Mouse (Mus musculus) olfactory bulb, adult 2 months (tissue): ENCODE results near the gene Sv2b. TPM values are rescaled to one million over a fixed set of nuclear protein-coding genes. Genes with fewer than 3 reads are reported as not detected.

Source experiments
- H3K27ac ChIP-seq: fragments of 200-500 bp; 2 replicates; pipeline ENCODE4 v1.5.1; 2012; ENCODE audit warnings: low read depth, low read length; ENCODE audit not compliant: insufficient read depth
- H3K4me1 ChIP-seq: fragments of 200-500 bp; 2 replicates; pipeline ENCODE4 v1.6.1; 2012; ENCODE audit warnings: low read length; ENCODE audit not compliant: control insufficient read depth, insufficient read depth
- H3K4me3 ChIP-seq: fragments of 200-500 bp; 2 replicates; pipeline ENCODE4 v1.5.1; 2012; ENCODE audit warnings: mild to moderate bottlenecking, low read depth, low read length, moderate library complexity; ENCODE audit not compliant: insufficient read depth
- CTCF ChIP-seq: fragments of 200-500 bp; IDR thresholded peaks from 2 replicates; pipeline ENCODE4 v1.5.1; 2012; ENCODE audit warnings: low read depth, mild to moderate bottlenecking, low read length, moderate library complexity; ENCODE audit not compliant: insufficient read depth
- POLR2A ChIP-seq: fragments of 200-500 bp; IDR thresholded peaks from 2 replicates; pipeline ENCODE4 v1.6.1; 2012; ENCODE audit warnings: mild to moderate bottlenecking, low read depth, low read length, moderate library complexity; ENCODE audit not compliant: insufficient read depth
- WGBS: fragments of 180-500 bp; shearing (Covaris S2); methylation state at CpG from one replicate; pipeline ENCODE4 v1.1.7; 2018; 5-methylcytosine and 5-hydroxymethylcytosine counted together
- polyA plus RNA-seq: library from polyadenylated mRNA; stranded (reverse); fragments of >200 nt; gene quantifications from 2 replicates; pipeline ENCODE4 v1.2.4, GENCODE M21; 2012; ENCODE audit warnings: low replicate concordance; ENCODE audit not compliant: missing spikeins, insufficient read depth, insufficient read length

Sv2b gene
- polyA plus RNA-seq, 1 experiment = not detected

GRCm38 (mm10) chr7:75277847-75278246 is 31.2 kb downstream of the Sv2b start:
- WGBS = 61% methylated on average over 3 of the region's 3 CpGs
- no peak overlapping the region for H3K4me3 ChIP-seq
- peaks cover 2% of the 10 kb centered on the region; the same call in 1 of the 2 replicates for H3K4me1 ChIP-seq
- no peak overlapping the region for H3K27ac ChIP-seq
- no peak for TF ChIP-seq POLR2A
- no peak for TF ChIP-seq CTCF

GRCm38 (mm10) chr7:75276739-75277138 is 32.3 kb downstream of the Sv2b start:
- no peak for TF ChIP-seq CTCF
- TF ChIP-seq POLR2A = no peak
- Histone ChIP-seq H3K4me1 (peaks cover 2% of the 10 kb centered on the region; the same call in 1 of the 2 replicates), H3K27ac (no peak overlapping the region), H3K4me3 (no peak overlapping the region)

GRCm38 (mm10) chr7:75274518-75274917 is 34.5 kb downstream of the Sv2b start:
- Histone ChIP-seq H3K4me1 (no peaks in the 10 kb centered on the region), H3K27ac (no peak overlapping the region), H3K4me3 (no peak overlapping the region)
- no peak for TF ChIP-seq POLR2A
- no peak for TF ChIP-seq CTCF
- 63% methylated on average over 3 of the region's 3 CpGs for whole genome bisulfite sequencing

- 81% methylated on average over 2 of the region's 2 CpGs for WGBS
- Histone ChIP-seq H3K4me1 (no peaks in the 10 kb centered on the region), H3K27ac (no peak overlapping the region), H3K4me3 (no peak overlapping the region)
- no peak for TF ChIP-seq CTCF
- no peak for TF ChIP-seq POLR2A
These were observed 35.4 kb downstream of the Sv2b start for GRCm38 (mm10) chr7:75273633-75274032.

- no peak overlapping the region for H3K27ac ChIP-seq
- H3K4me3 ChIP-seq = no peak overlapping the region
- WGBS = 62% methylated on average over 3 of the region's 3 CpGs
- H3K4me1 ChIP-seq = no peaks in the 10 kb centered on the region
- TF ChIP-seq CTCF = no peak
- no peak for TF ChIP-seq POLR2A
These were observed 37.1 kb downstream of the Sv2b start for GRCm38 (mm10) chr7:75271921-75272381.

GRCm38 (mm10) chr7:75271306-75271705 is 37.8 kb downstream of the Sv2b start:
- Histone ChIP-seq H3K27ac (no peak overlapping the region), H3K4me1 (no peaks in the 10 kb centered on the region), H3K4me3 (no peak overlapping the region)
- TF ChIP-seq POLR2A (no peak), CTCF (no peak)
- 79% methylated on average over 3 of the region's 3 CpGs for WGBS

GRCm38 (mm10) chr7:75267236-75267635 is 41.8 kb downstream of the Sv2b start:
- no peak overlapping the region for H3K27ac ChIP-seq
- WGBS = 49% methylated on average over 4 of the region's 4 CpGs
- no peaks in the 10 kb centered on the region for H3K4me1 ChIP-seq
- TF ChIP-seq CTCF (no peak), POLR2A (no peak)
- no peak overlapping the region for H3K4me3 ChIP-seq

- no peaks in the 10 kb centered on the region for H3K4me1 ChIP-seq
- no peak overlapping the region for H3K4me3 ChIP-seq
- no peak for TF ChIP-seq POLR2A
- no peak overlapping the region for H3K27ac ChIP-seq
- WGBS = 59% methylated on average over 4 of the region's 4 CpGs
These were observed 43.8 kb downstream of the Sv2b start for GRCm38 (mm10) chr7:75265241-75265640.

- no peak overlapping the region for H3K27ac ChIP-seq
- no peak overlapping the region for H3K4me3 ChIP-seq
- H3K4me1 ChIP-seq = no peaks in the 10 kb centered on the region
- TF ChIP-seq CTCF (no peak), POLR2A (no peak)
- 83% methylated on average over 3 of the region's 3 CpGs for WGBS
These were observed 49.1 kb downstream of the Sv2b start for GRCm38 (mm10) chr7:75259945-75260344.
